26 mouse cellular contexts compared by ENCODE assay signal in the genomic region with DNA sequence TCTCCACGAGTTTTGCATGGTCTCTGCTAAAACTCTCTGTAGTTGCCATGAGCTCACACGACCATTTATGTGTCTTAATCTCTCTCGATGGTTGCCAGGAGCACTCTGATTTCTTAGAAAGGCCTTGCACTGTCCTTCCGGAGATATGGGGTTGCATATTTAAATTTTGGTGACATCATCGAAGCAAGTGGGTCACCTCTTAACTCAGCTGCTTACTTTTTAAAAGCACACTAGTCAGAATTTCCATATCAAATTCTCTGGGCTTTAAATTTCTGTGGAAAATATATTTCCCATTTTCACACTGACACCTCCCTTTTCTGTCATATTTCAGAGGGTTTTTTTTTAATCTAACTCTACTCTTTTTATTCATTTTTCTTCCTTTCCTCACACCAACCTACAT.
"Had no signal": no experiment of that assay in that cellular context is flagged by ENCODE, and none has a peak within 500 bp of the region (broad histone marks: within the 10 kb centered on the region; RNA-seq: fewer than 3 reads in every experiment).

No protein-coding gene starts in this region.

- H3K4me2 ChIP-seq: embryonic facial prominence, embryonic 12.5 days; embryonic facial prominence, embryonic 13.5 days; embryonic facial prominence, embryonic 15.5 days; forebrain, embryonic 12.5 days; forebrain, embryonic 13.5 days; forebrain, embryonic 15.5 days; heart, embryonic 11.5 days had no signal

- H3K9me3 ChIP-seq: embryonic facial prominence, embryonic 10.5 days; embryonic facial prominence, embryonic 12.5 days; embryonic facial prominence, embryonic 13.5 days; embryonic facial prominence, embryonic 15.5 days; forebrain, embryonic 10.5 days; forebrain, embryonic 12.5 days; forebrain, embryonic 13.5 days; forebrain, embryonic 15.5 days; heart, embryonic 10.5 days had no signal

- H3K4me1 ChIP-seq: embryonic facial prominence, embryonic 12.5 days; embryonic facial prominence, embryonic 13.5 days; embryonic facial prominence, embryonic 15.5 days; heart, embryonic 10.5 days had no signal

- ATAC-seq: forebrain, embryonic 13.5 days; forebrain, embryonic 14.5 days; forebrain, embryonic 15.5 days; forebrain, embryonic 16.5 days; forebrain, postnatal 0 days had no signal

- H3K27ac ChIP-seq: embryonic facial prominence, embryonic 10.5 days; embryonic facial prominence, embryonic 12.5 days; embryonic facial prominence, embryonic 13.5 days; embryonic facial prominence, embryonic 15.5 days; forebrain, embryonic 10.5 days; forebrain, embryonic 12.5 days; forebrain, embryonic 13.5 days; forebrain, embryonic 15.5 days; gastrocnemius, adult 2 months; heart, adult 2 months; heart, embryonic 10.5 days had no signal

- H3K36me3 ChIP-seq: embryonic facial prominence, embryonic 10.5 days; embryonic facial prominence, embryonic 12.5 days; embryonic facial prominence, embryonic 13.5 days; embryonic facial prominence, embryonic 15.5 days; forebrain, embryonic 10.5 days; forebrain, embryonic 15.5 days; heart, embryonic 10.5 days had no signal

- H3K9ac ChIP-seq: embryonic facial prominence, embryonic 12.5 days; embryonic facial prominence, embryonic 13.5 days; embryonic facial prominence, embryonic 15.5 days; forebrain, embryonic 12.5 days; forebrain, embryonic 13.5 days; forebrain, embryonic 15.5 days; forebrain, postnatal 0 days had no signal

- H3K4me3 ChIP-seq: embryonic facial prominence, embryonic 10.5 days; embryonic facial prominence, embryonic 12.5 days; embryonic facial prominence, embryonic 13.5 days; embryonic facial prominence, embryonic 15.5 days; erythroblast, embryonic 14.5 days; forebrain, embryonic 10.5 days; forebrain, embryonic 12.5 days; forebrain, embryonic 13.5 days; forebrain, embryonic 15.5 days; gastrocnemius, adult 2 months; heart, adult 2 months; heart, embryonic 10.5 days had no signal

- H3K27me3 ChIP-seq: embryonic facial prominence, embryonic 12.5 days; embryonic facial prominence, embryonic 13.5 days; embryonic facial prominence, embryonic 15.5 days; forebrain, embryonic 12.5 days; forebrain, embryonic 13.5 days; forebrain, embryonic 15.5 days had no signal

- DNase-seq: cerebellum, postnatal 10 days; cerebellum, postnatal 14 days; cerebellum, postnatal 25 days; cerebellum, postnatal 36 days; embryo, embryonic 11 days; forebrain, postnatal 0 days; gastrocnemius, adult 2 months; gastrocnemius, postnatal 10 days; gastrocnemius, postnatal 14 days; gastrocnemius, postnatal 25 days; gastrocnemius, postnatal 36 days; heart, adult 18-20 months; heart, adult 2 months had no signal
